Mouse (Mus musculus) A20 (cell line): ENCODE results near the gene Atf5.

Experiments
- DNase-seq: peaks from one replicate; pipeline ENCODE4 v3.0.0-alpha.2; 2011; ENCODE audit warnings: low read depth, low spot score

Atf5 gene

GRCm38 (mm10) chr7:44816470-44817021 lies at the start of gene Atf5:
Gene Atf5 (minus strand): TSS chr7:44816658.
- DNase-seq: peak; percentile 75

- no peak for DNase-seq
These were observed 48.4 kb upstream of the Atf5 start for GRCm38 (mm10) chr7:44864595-44865542.

DNA sequence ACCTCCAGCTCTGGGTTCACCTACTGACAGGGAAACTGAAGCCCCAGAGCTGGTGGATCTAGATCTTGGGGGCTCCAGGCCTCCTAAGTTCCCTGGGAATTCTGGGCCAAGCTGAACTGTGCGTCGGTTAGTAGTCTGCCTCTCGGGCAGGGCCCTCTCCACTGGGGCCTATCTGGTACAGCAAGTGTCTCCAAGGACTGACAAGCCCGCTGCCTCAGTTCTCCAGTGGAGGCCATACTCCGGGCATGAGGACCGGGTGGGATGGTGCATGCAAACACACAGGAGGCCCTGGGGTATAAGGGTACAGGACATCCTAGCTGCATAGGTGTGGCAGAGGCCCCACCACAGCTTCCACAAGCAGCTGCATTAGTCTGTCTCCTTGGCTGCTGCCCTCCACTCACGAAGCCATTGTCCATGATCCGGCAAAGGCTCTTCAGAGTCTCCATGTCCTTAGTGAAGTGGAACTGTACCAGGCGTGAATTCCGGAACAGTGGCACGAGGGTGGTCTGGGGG lies 47.6 kb upstream of the Atf5 start:
- DNase-seq: no peak

DNA sequence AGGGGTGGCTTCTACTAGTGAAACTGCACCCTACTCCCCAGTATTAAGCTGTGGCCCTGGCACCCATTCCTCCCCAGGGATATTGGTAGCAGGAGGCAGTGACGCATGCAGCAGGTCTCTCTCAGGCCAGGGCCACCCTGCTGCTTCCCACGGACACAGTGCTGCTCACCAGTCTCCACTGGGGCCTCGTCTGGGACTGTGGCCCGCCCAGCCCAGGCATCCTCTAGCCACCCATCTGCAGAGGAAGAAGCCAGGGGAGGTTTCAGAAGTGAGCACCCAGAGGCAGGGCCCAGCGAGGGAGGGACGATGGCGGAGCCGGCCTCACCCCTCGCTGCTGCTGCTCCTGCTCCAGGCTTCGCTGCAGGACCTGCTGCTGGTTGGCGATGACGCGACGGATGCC lies 46.8 kb upstream of the Atf5 start:
- no peak for DNase-seq

DNA sequence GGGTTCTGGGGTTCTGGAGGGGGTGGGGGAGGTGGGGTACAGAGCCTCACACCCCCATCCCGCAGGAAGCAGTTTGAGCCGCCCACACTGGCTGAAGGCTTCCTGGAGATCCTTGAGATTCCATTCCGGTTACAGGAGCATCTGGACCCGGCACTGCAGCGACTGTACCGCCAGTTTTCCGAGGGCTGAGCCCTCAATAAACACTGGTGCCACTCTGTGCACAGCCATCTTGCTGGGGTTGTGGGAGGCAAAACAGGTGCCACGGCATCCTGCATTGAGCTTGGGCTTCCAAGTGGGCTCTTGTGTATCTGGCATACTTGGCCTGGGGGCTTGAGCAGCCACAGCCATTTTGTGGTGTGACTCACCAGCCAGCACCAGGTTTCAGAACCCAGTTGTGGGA lies 46.0 kb upstream of the Atf5 start:
- DNase-seq: no peak

DNA sequence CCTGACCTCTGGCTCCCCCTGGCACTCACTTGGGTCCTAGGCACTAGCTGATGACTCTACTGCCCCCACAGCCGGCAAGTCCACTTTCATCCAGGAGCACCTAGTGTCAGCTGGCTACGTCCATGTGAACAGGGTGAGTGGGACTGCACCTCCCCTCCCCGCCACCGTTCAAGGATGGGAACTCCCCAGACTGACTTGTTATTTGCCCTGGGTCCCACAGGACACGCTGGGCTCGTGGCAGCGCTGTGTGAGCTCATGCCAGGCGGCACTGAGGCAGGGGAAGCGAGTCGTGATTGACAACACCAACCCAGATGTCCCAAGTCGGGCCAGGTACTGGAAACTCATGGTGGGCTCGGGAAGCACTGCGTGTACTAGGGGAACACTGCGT lies 45.0 kb upstream of the Atf5 start:
- no peak for DNase-seq

- DNase-seq: peak; percentile 66
These were observed 44.3 kb upstream of the Atf5 start for GRCm38 (mm10) chr7:44860576-44861428.

DNA sequence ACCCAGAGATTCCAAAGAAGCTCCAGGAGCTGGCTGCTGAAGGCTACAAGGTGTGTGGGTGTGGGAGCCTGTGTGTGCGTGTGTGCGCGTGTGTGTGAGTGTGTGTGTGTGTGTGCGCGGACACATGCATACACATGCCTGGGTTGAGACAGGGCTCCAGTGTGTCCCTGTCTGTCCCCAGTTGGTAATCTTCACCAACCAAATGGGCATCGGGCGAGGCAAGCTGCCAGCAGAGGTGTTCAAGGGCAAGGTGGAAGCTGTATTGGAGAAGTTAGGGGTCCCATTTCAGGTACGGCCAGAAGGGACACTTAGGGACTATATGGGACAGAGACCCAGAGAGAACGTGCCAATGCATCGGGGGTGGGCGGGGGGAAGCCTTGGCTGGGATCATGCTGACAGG lies 43.4 kb upstream of the Atf5 start:
- DNase-seq: no peak

DNA sequence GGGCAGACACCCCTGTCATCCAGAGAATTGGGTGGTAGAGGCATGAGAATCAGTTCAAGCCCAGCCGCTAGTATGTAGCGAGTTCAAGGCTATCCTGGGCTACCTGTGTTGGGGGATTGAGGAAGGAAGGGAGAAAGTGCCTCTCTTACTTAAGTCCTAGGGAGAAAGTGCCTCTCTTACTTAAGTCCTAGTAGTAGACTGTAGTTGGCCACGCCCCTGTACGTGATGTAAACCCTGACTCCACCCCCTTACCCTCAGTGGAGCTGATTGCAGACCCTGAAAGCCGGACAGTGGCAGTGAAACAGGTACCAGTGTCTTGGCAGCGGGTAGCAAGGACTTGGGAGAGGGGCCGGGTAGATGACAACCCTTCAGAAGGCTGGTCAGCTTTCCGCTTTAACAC lies 41.4 kb upstream of the Atf5 start:
- DNase-seq: peak; percentile 88

DNA sequence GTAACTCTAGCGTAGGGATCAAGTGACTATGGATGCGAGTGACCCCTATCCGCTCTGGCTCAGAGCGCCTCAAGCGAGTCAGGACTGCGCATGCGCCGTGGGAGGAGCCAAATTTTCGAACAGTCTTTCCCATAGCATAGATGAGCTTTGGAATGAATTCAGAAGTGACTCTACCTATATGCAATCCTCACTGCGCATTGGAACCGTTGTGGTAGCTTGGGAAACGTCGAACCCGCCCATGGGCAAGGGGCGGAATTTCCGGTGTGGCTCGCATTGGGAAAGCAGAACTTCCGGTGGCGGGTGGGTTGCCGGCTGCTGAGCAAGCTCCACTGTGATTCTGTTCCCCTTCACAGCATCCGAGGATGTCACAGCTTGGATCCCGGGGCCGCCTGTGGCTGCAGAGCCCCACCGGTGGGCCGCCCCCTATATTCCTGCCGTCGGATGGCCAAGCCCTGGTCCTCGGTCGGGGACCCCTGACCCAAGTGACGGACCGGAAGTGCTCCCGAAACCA lies 40.6 kb upstream of the Atf5 start, which contains the start of gene Pnkp:
Gene Pnkp (plus strand): TSS at position 98 of the 511 bp plus-strand sequence.
- DNase-seq: peak; percentile 93

- no peak for DNase-seq
These were observed 39.9 kb upstream of the Atf5 start for GRCm38 (mm10) chr7:44856265-44856916.

- no peak for DNase-seq
These were observed 38.6 kb upstream of the Atf5 start for GRCm38 (mm10) chr7:44855036-44855435.

- peak; percentile 90 for DNase-seq
These were observed 38.0 kb upstream of the Atf5 start for GRCm38 (mm10) chr7:44854356-44855031.

- no peak for DNase-seq
These were observed 37.3 kb upstream of the Atf5 start for GRCm38 (mm10) chr7:44853596-44854355.

GRCm38 (mm10) chr7:44853065-44853464 lies 36.6 kb upstream of the Atf5 start:
- DNase-seq: no peak

DNA sequence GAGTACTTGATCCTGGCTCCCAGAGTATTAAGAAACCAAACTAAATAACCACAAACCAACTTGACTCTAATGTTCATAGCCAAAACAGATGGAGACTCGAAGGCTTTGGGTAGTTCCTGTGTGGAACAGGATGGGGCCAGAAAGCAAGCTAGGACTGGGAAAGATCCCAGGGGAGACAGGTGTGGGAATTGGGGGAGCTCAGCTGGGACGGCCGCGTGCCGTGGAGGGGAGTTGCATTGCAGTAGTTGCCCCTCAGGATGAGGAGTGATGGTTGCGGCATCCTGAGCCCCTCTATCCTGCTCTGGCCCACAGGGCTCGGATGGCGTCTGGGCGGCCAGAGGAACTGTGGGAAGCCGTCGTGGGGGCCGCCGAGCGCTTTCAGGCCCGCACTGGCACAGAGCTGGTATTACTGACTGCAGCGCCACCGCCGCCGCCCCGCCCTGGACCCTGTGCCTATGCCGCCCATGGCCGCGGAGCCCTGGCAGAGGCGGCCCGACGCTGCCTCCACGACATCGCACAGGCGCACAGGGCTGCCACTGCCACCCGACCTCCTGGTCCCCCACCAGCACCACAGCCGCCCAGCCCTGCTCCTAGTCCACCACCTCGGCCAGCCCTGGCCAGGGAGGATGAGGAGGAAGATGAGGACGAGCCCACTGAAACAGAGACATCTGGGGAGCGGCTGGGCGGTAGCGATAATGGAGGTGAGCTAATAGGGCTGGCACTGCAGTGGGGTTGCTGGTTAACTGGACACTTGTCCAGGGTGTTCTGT lies 36.0 kb upstream of the Atf5 start:
- DNase-seq: no peak

- no peak for DNase-seq
These were observed 35.3 kb upstream of the Atf5 start for GRCm38 (mm10) chr7:44851625-44852234.

- DNase-seq: no peak
These were observed 34.5 kb upstream of the Atf5 start for GRCm38 (mm10) chr7:44850789-44851624.
